Mouse (Mus musculus): ENCODE data around the gene Amdhd1. TPM values are rescaled to one million over a fixed set of nuclear protein-coding genes. Genes with fewer than 3 reads are reported as not detected.

Amdhd1 gene
- polyA plus RNA-seq, 1 experiment from 2014 or later: 0.11 TPM

Other genes starting within 250 kb of the Amdhd1 start
- 12.2 and 13.6 TPM in 2 replicates for gene Elk3, start 228.9 kb downstream of the Amdhd1 start, polyA plus RNA-seq (2014; fragmentation: Nextera tagmentation; extraction: Ambion mirVana)
- 172 and 190 TPM in 2 replicates for gene Lta4h, start 86.6 kb downstream of the Amdhd1 start, polyA plus RNA-seq (2014; fragmentation: Nextera tagmentation; extraction: Ambion mirVana)
- gene Hal, start 51.3 kb downstream of the Amdhd1 start, polyA plus RNA-seq (2014; fragmentation: Nextera tagmentation; extraction: Ambion mirVana): 0.10 TPM in 1 of 2 replicates, not detected in the other
- gene Ccdc38, start 599 bp upstream of the Amdhd1 start, polyA plus RNA-seq (2014; fragmentation: Nextera tagmentation; extraction: Ambion mirVana): 0.44 and 0.47 TPM in 2 replicates
- 145 and 150 TPM in 2 replicates for gene Snrpf, start 49.7 kb upstream of the Amdhd1 start, polyA plus RNA-seq (2014; fragmentation: Nextera tagmentation; extraction: Ambion mirVana)
- 1.8 and 2.6 TPM in 2 replicates for gene Ntn4, start 100.6 kb upstream of the Amdhd1 start, polyA plus RNA-seq (2014; fragmentation: Nextera tagmentation; extraction: Ambion mirVana)

Data from midbrain, embryonic 11.5 days (tissue).